Mouse (Mus musculus): Measurements from ENCODE around the gene Rftn1. TPM values are rescaled to one million over a fixed set of nuclear protein-coding genes. Genes with fewer than 3 reads are reported as not detected.
"Not testable (repeated sequence)": the region's sequence is repeated elsewhere in the genome, so short reads cannot be mapped to it uniquely, and the experiment has no call there.

The Rftn1 gene
- 10 to 100 TPM; 16.3 to 22.7 TPM for total RNA-seq (2021)
- long read RNA-seq, experiment 1, full-length matches to known transcripts, result 31 of 35 reads
- long read RNA-seq, experiment 1, partial matches to known transcripts, result 2 of 35 reads
- long read RNA-seq, experiment 1, other reads (novel, unspliced or antisense), result 2 of 35 reads
- long read RNA-seq, experiment 2, full-length matches to known transcripts, result 31 of 35 reads
- long read RNA-seq, experiment 2, partial matches to known transcripts, result 1 of 35 reads
- long read RNA-seq, experiment 2, other reads (novel, unspliced or antisense), result 3 of 35 reads

DNA sequence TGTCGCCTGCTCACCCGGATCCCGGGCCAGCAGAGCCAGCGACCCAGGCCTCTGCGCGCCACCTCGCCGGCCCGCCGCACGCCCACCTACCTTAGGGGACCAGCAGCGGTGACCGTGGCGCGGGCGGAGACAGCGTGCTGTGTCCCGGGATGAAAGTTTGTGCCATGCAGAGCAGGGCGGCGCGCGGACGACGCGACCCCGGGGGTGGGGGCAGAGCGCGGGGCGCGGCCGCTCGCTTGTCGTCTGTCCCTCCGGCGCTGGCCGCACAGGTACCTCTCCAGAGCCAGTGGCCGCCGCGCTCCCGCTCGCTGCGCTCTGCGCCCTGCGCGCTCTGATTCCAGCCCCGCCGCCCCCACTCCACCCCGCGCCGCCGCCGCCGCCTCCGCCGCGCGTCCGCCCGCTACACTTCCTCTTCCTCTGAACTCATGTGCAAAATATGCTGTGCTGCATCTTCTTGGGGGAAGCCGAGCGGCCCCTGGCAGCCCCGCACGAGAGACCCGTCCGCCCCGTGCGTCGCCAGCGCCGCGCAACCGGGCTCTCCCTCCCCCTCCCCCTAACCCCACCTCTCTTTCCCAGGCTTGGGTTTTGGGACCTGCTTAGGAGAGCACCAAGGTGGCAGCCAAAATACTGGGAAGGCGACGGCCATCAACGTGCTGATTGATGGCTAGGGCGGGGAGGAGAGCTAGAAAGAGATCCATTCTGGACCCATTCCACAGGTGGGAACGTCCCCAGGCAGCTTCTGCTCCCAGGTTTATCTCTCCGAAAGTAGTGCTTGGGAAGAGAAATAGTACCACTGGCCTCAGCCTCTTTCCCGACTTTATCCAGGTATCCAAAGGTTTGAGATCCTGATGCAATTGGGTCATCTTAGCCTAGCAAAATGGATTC lies at the start of gene Rftn1:
Gene Rftn1, minus strand, starts transcription at position 544 of the 885 bp plus-strand sequence.
- peak; percentile 68 for DNase-seq

DNA sequence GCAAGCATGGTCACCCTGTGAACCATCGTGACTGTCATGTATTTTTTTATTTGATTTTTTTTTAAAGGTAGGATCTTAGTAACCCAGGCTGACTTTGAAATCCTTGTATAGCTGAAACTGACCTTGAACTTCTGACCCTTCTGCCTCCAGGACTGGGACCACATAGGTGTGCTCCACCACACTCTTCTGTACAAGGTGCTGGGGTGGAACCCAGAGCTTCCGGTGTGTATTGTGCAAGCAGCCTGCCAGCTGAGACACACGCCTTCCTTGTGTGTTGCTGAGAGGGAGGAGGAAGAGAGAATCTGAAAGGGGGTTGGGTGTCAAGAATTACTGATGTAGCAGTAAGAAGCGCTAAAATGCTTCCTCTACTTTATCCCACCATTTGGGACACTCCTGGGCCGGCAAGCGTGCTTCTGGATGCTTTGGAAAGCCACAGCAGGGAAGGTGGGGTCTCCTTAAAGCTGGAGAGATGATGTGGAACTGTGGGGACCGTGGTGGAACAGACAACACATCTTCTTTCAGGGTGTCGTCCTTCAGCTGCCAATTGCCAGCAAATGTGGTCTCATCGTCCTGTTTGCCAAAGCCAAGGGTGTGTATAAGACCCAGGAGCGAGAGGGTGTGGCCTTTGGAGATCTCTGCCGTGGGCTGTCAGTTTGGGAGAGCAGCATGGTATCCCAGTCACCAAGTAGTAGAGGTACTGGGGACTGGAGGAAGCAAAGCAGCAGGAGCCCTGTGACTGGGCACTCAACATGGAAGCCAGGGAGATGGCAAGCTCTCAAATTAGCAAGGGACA lies 47.5 kb upstream of the Rftn1 start:
- DNase-seq, result no peak

DNA sequence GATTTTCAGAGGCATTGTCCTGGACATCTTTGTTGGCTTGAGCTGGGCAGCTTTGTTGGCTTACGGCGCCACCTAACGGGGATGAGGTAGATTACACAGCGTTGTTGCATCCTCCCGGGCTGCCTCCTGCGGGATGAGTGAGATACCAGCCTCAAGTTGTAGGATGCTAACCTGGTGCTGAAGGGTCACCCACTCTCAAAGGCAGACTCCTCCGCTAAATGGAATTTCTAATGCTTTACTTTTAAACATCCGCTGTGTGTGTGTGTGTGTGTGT lies 46.9 kb upstream of the Rftn1 start:
- DNase-seq, result peak; percentile 89

DNA sequence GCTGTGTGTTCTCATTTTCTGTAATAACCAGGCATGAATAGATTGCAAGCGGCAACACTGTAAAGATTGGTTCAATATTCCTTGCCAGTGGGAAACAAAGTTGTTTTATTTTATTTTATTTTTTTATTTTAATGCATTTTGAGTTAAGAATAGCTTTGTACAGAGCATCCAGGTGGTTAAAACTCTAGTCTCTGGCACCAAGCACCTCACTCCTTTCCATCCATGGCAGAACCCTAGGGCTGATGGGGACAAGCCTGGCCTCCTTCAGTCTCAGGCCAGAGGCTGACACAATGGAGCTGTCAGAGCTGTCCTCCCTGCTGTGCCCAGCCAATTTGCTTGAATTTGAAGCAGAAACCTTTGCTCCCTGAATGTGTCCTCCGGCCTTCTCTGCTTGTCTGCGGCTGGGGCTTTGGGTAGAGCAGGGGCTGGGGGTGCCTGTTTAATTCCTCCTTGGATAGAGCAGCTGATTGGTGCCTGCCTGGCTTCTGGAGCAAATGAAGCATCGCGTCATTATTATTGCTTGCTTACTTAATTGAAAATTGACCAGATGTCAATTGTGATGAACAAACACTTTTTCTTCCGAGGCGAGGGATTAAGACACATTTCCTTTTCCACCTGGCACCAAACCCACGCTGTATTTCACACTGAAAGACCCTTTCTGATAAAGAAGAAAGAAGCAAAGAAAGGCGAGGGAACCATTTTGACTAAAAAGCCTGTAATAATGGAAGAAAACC lies 46.4 kb upstream of the Rftn1 start:
- no peak for DNase-seq

DNA sequence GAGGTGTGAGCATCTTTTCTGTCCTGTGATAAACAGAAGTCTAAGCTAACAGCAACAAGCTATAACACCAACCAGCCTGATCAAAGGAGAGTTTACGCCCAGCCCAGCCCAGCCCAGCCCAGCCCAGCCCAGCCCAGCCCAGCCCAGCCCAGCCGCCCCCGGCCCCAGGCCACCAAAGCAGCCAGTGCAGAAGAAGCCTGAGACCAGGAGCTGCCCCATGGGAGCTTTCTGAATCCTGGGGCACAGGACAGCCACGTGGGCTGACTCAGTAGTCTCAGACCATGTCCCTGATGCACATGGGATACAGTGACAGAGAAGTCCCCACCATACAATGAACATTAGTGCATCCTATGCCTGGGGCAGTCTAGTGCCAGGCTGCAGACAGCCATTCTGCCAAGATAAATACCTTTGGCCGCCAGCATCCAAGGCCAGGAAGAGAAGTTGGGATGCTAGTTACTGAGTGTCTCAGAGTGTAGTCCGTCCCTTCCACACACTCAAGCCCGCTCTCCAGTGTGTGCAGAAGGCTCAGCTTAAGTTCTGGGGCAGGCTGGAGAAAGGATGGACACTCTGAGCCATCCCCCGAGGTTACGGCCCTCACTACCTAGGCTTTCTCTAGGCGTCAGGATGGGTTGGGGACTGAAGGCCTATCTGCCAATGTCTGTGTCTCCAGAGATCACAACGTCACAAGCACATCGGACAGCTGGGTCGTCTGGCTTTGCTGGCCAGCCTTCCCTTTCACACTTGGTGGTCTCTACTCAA lies 45.6 kb upstream of the Rftn1 start:
- DNase-seq, result no peak

DNA sequence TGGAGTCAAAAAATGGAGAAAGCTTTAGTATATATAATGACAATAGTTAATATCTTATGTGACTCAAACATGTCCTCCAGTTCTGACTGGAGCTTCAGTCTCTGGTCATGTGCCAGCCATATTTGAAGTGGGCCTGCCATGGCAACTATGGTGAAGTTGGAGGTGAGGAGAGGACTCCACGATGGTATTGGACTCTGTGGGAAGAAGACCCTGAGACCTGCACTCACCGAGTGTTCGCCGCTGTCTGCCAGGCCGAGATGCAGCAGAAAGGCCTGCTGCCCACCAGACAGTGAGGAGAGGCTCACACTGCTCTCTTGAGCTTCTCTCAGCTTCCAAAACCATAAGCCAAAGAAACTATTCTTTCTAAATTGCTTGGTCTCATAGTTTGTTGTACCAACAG lies 43.5 kb upstream of the Rftn1 start:
- DNase-seq, result no peak

DNA sequence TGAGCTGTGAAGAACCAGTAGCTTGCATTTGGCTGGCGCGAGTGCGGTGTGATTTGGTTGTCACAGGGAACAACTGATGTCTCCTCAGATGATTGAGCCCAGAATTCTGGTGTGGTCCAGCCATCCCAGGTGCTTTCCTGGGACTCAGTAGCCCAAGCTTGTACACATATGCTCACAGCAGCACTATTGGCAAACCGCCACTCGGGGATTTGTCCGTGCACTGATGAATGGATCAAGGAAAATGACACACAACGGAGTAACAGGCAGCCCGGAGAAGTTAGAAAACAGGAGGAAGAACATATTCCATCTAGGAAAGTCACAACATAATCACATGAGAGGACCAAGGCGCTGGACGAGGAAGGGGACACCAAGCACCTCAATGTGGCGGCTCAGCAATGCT lies 42.3 kb upstream of the Rftn1 start:
- no peak for DNase-seq

DNA sequence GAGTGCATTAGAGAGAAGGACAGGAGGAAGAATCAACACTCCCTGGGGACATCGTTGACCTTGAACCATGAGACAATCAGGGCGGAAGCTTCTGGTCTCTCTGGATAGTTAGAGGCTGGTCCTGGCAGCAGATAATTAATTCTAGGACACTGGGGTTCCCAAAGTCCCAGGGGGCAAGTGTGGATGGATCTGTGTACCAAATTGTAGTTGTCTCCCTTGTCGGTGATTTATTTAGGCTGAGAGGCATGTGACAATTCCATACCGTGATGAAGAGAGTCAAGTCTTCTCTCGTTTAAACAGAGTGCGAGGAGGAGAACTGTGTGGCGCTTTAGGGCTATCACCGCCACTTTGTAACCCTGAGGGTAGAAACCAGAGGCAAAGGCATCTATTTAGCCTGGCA lies 40.7 kb upstream of the Rftn1 start:
- DNase-seq, result no peak

DNA sequence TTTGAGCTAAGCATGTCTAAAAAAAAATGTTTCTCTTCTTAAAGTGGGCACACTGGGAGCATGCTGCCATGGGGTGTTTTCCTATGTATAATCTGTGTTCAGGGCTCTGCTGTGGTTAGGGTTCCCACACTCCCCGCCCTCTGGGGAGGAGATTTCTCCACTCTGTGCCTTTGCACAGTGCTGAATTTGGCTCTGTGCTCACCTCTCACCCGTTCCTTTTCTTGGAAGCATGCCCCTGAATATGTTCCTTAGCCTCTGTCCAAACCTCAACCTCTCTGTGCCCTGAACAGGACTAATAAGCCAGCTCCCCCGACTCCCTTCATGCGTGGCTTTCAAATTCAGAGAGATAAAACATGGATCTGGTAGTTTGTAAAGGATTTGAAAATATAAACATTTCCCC lies 39.1 kb upstream of the Rftn1 start:
- DNase-seq, result peak; percentile 62

DNA sequence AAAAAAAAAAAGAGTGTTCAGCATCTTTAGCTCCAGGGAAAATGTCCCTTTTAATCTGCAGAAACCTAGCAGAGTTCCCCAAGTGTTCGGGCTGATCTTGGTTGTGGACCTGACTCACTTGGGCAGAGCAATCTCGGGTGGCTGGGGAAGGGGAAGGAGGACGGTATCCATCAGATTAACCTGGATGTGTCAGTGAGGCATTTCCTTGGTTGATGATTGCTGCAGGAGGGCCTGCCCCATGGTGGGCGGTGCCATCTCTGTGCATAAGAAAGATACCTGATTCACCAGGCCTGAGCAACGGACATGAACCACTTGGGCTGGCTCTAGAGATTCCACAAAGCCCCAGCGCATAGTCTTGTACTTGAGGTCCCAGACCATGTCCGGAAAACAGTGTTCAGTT lies 36.9 kb upstream of the Rftn1 start:
- DNase-seq, result no peak

DNA sequence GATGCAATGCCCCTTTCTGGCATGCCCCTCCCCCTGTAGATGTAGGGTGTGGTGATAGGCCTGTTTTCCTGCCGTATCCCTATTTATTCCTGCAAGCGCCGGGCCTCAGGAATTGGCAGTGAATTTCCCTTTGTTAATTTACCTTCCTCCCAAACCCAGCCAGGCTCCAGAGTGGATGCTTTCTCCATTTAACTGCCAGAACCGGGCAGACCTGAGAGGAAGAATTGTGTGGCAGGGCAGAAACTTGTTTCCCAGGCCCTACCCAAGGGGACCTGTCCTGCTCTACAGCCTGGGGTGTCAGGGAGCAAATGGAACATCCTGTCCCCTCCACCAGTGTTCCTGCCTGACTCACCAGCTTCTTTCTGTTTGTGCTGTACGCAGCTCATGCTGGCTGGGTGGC lies 34.2 kb upstream of the Rftn1 start:
- DNase-seq, result no peak

DNA sequence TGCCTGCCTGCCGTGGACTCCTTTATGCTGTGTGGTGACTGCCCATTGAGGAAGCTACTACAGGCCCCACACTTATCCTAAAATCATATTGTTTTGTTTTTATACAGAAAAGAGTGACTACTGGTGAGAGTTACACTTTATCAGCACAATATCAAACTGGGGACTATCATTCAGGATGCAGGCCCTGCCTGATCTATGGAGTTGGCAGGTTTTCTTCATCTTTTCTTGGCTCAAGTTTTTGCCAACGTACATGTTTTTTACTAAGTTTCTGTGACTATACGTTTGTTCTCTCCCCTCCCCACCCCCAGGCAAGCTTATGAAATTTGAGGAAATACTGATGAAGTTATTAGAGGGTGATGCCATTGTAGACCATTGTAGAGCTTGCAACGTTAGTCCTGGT lies 27.5 kb upstream of the Rftn1 start:
- no peak for DNase-seq

DNA sequence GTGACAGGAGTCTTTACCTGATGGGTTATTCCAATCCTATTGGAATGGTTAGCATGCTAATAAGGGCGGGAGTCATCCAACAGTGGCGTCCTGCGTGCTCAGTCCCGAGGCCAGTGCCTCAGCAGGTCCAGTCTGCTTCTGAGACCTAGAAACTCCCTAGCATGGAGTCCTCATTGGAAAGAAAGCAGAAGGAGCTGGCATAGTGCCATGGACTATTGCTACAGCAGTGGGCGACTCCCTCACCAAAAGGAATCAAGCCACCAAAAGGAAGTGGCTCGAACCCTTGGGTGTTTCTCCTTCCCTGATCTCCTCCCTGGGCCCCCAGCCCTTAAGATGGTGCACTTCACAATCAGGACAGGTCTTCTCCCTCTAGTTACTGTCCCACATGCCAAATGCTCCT lies 24.6 kb upstream of the Rftn1 start:
- peak; percentile 44 for DNase-seq

DNA sequence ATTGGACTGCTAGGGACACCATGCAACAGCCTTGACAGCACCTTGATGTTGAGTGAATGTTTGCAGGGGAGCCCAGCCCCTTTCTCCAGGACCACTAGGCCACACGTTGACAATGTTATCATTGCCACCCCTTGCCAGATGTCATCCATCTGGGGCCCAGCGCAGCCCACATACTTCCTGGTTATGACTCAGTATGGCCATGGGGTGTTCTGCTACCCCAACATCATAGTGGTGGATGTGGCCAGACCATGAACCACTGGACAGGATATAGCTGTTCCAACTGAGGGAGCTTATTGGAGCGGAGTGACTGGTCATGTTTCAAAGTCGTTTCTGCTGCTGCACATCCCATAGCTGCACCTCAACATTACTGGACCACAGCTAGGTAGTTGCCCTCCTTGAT lies 22.6 kb upstream of the Rftn1 start:
- DNase-seq, result no peak

DNA sequence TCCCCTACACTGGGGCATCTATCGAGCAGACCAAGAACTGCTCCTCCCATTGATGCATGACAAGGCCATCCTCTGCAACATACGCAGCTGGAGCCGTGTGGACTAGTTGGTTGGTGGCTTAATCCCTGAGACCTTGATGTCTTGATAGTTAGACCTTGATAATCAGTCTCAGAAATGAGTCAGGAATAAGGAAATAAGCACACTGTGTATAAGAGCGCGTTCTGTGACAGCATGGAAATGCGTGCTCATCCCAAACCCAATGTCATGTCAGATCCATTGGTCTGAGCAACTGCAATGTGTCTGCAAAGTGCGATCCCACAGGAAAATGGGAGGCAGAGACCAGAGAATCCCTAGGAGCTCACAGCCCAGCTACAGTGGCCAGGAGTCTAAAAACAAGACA lies 21.3 kb upstream of the Rftn1 start:
- DNase-seq, result peak; percentile 25

DNA sequence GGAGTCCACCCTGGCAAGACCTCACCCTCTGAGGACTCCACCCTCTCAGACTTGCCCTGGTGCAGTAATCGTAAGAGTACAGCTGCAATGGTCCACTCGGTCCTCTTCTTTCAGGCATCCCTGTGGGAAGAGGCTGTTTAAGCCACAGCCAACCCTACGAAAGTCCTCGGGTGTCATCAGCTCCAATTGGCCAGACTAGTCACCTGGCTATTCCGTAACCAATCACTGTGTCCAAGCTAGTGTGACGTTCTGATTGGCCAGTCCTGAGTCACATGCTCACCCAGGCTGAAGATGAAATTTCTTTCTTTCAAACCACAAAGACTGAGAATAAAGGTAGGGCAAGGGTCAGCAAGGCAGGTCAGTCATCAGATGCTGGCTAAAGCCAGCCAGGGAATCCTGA lies 19.4 kb upstream of the Rftn1 start:
- no peak for DNase-seq

DNA sequence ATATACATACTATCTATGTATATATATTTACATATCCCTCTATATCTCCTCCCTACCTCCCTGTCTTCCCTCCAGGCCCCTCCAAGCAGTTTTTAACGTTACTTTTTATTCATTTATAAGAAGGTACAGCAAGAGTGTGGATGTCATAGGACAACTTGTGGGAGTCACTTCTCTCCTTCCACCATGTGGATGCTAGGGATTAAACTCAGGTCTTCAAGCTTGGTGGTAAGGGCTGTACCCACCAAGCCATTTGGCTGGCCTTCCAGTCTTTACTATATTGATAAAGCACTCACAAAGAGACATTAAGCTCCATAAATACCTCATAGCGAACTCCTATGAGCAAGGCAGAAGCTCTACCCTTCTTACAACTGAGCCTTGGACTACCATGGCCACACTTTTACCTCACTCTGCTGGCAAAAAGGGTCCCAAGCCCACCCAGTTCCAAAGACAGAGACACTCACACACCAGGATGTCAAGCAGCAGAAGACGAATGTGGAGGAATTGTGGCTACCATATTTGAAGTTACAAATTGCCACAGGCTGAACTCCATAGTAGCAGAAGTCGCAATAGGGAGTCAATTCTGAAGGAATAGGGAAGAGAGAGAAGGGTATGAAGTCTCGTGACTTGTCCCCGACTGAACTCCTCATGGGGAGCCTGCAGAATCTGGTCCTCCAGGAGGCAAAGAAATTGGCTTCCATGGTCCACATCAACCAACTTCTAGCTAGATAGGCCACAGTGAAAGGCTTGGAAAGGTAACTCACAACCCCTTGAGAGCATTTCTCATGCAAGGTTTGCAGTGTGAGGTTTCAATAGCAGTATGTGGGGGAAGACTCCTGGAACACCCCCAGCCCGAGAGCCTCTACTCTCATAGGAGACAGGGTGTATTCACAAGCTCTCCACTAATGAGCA lies 17.9 kb upstream of the Rftn1 start:
- no peak for DNase-seq

DNA sequence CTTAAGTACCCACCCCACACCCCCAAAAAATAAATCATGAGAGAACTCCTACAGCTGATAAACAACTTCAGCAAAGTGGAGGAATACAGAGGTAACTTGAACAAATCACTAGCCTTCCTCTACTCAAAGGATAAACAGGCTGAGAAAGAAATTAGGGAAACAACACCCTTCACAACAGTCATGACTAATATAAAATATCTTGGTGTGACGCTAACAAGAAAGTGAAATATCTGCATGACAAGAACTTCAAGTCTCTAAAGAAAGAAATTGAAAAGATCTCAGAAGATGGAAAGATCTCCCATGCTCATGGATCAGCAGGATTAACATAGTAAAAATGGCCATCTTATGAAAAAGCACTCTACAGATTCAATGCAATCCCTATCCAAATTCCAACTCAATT lies 15.8 kb upstream of the Rftn1 start:
- DNase-seq, result not testable (repeated sequence)

DNA sequence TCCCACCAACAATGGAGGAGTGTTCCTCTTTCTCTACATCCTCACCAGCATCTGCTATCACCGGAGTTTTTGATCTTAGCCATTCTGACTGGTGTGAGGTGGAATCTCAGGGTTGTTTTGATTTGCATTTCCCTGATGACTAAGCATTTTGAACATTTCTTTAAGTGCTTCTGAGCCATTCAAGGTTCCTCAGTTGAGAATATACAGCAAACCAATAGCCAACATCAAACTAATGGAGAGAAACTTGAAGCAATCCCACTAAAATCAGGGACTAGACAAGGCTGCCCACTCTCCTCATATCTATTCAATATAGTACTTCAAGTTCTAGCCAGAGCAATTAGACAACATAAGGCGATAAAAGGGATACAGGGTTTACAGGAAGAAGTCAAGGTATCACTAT lies 15.4 kb upstream of the Rftn1 start:
- DNase-seq, result not testable (repeated sequence)

DNA sequence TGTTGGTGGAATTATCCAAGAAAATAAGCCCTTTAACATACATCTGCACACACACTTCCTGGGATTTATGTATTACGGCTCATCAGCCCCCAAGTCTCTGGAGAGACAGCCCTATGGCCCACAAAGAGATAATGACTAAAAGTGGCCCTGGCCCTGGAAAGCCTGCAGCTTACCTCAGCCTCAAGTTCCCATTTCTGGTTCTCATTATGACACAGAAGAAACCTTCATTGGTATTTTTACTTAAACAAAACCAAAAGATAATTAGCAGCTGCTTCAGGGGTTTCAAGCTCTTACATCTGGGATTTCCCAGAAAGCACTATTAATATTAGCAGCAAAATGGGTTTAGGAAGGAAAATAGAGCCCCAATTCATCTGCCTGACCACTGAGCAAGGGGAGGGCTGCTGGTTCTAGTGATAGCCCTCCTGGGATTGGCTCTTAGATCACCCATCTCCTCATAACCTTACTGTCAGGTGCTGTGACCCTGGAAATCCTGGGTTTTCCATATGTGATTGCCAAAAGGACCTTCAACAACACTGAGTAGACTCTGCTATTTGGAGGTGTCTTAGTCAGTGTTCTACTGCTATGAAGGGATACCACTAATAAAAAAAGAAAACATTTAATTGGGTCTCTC lies 14.8 kb upstream of the Rftn1 start:
- DNase-seq, result no peak

Data from adrenal gland, postnatal 10 days (tissue).